Mouse (Mus musculus) liver, adult 2 months (tissue): Measurements from ENCODE around the gene Ppp6r3. TPM values are rescaled to one million over a fixed set of nuclear protein-coding genes. Genes with fewer than 3 reads are reported as not detected.

Experiments
- DNase-seq: peaks from one replicate; pipeline ENCODE4 v3.0.0-alpha.2; 2011; ENCODE audit warnings: low read depth, low spot score; ENCODE audit errors: extremely low read depth
- H3K27ac ChIP-seq: fragments of 200-500 bp; replicated peaks from 2 replicates; pipeline ENCODE4 v1.5.1; 2012; ENCODE audit warnings: low read depth, mild to moderate bottlenecking, control low read depth, inconsistent platforms, low read length; ENCODE audit not compliant: insufficient read depth
- H3K27me3 ChIP-seq: fragments of 200-500 bp; 2 replicates; pipeline ENCODE4 v1.6.1; 2012; ENCODE audit warnings: mild to moderate bottlenecking, moderate library complexity, low read length, inconsistent platforms; ENCODE audit not compliant: control insufficient read depth, insufficient read depth
- H3K36me3 ChIP-seq: fragments of 200-500 bp; 2 replicates; pipeline ENCODE4 v1.6.1; 2012; ENCODE audit warnings: low read length, inconsistent platforms; ENCODE audit not compliant: control insufficient read depth, insufficient read depth
- H3K4me1 ChIP-seq: fragments of 200-500 bp; 2 replicates; pipeline ENCODE4 v1.6.1; 2011; ENCODE audit warnings: low read length; ENCODE audit not compliant: control insufficient read depth, insufficient read depth
- H3K4me3 ChIP-seq: fragments of 200-500 bp; 2 replicates; pipeline ENCODE4 v1.5.1; 2011; ENCODE audit warnings: low read depth, mild to moderate bottlenecking, control low read depth, low read length, moderate library complexity; ENCODE audit not compliant: insufficient read depth
- H3K79me2 ChIP-seq: fragments of 200-500 bp; 2 replicates; pipeline ENCODE4 v1.6.1; 2012; ENCODE audit warnings: inconsistent platforms, mild to moderate bottlenecking, low read length, moderate library complexity; ENCODE audit not compliant: control insufficient read depth, insufficient read depth
- H3K9ac ChIP-seq: fragments of 200-500 bp; 2 replicates; pipeline ENCODE4 v1.6.1; 2012; ENCODE audit warnings: low read depth, mild to moderate bottlenecking, control low read depth, inconsistent platforms, low read length
- CTCF ChIP-seq: fragments of 200-500 bp; IDR thresholded peaks from 2 replicates; pipeline ENCODE4 v1.5.1; 2011; ENCODE audit warnings: low read depth, low read length, control low read depth
- POLR2A ChIP-seq: fragments of 200-500 bp; IDR thresholded peaks from 2 replicates; pipeline ENCODE4 v1.6.1; 2011; ENCODE audit warnings: low read length, control low read depth; ENCODE audit not compliant: insufficient read depth; ENCODE audit errors: extremely low read depth
- WGBS: fragments of 180-500 bp; shearing (Covaris S2); methylation state at CpG from one replicate; pipeline ENCODE4 v1.1.7; 2018; 5-methylcytosine and 5-hydroxymethylcytosine counted together
- polyA plus RNA-seq: library from polyadenylated mRNA; depleted of rRNA; stranded (reverse); fragments of >200 nt; gene quantifications from 2 replicates; pipeline ENCODE4 v1.2.3, GENCODE M21; 2012
- total RNA-seq: library from RNA; depleted of rRNA; stranded (reverse); fragments of >200 nt; gene quantifications from 2 replicates; pipeline ENCODE4 v1.2.3, GENCODE M21; 2014

Gene Ppp6r3
- total and polyA plus RNA-seq, 2 experiments = 27.7 to 63.7 TPM

GRCm38 (mm10) chr19:3428057-3428830, 147.3 kb downstream of the Ppp6r3 start:
- Histone ChIP-seq H3K79me2 (no peaks in the 10 kb centered on the region), H3K36me3 (no peaks in the 10 kb centered on the region), H3K9ac (no peak overlapping the region), H3K4me3 (no peak overlapping the region), H3K27ac (no peak overlapping the region), H3K4me1 (no peaks in the 10 kb centered on the region), H3K27me3 (no peaks in the 10 kb centered on the region)
- DNase-seq = no peak
- no peak for TF ChIP-seq CTCF
- no peak for TF ChIP-seq POLR2A
- 86% methylated on average over 15 of the region's 15 CpGs for WGBS

GRCm38 (mm10) chr19:3424214-3424613, 151.3 kb downstream of the Ppp6r3 start:
- Histone ChIP-seq H3K9ac (no peak overlapping the region), H3K27ac (no peak overlapping the region), H3K79me2 (no peaks in the 10 kb centered on the region), H3K27me3 (no peaks in the 10 kb centered on the region), H3K4me3 (no peak overlapping the region), H3K4me1 (no peaks in the 10 kb centered on the region), H3K36me3 (no peaks in the 10 kb centered on the region)
- no peak for DNase-seq
- 96% methylated on average over 2 of the region's 2 CpGs for WGBS
- TF ChIP-seq POLR2A (no peak), CTCF (no peak)

- DNase-seq = no peak
- Histone ChIP-seq H3K4me3 (no peak overlapping the region), H3K27ac (no peak overlapping the region), H3K9ac (no peak overlapping the region), H3K4me1 (no peaks in the 10 kb centered on the region), H3K27me3 (no peaks in the 10 kb centered on the region), H3K79me2 (no peaks in the 10 kb centered on the region), H3K36me3 (no peaks in the 10 kb centered on the region)
- TF ChIP-seq POLR2A = no peak
- TF ChIP-seq CTCF = no peak
- 69% methylated on average over 4 of the region's 4 CpGs for WGBS
Observed at GRCm38 (mm10) chr19:3422981-3423380, 152.6 kb downstream of the Ppp6r3 start.

- H3K4me1 ChIP-seq = no peaks in the 10 kb centered on the region
- H3K27me3 ChIP-seq = no peaks in the 10 kb centered on the region
- H3K36me3 ChIP-seq = no peaks in the 10 kb centered on the region
- 90% methylated on average over 6 of the region's 6 CpGs for WGBS
- DNase-seq = no peak
- H3K9ac ChIP-seq = no peak overlapping the region
- H3K79me2 ChIP-seq = no peaks in the 10 kb centered on the region
- no peak overlapping the region for H3K4me3 ChIP-seq
- H3K27ac ChIP-seq = no peak overlapping the region
- TF ChIP-seq POLR2A (no peak), CTCF (no peak)
Observed at GRCm38 (mm10) chr19:3422488-3422887, 153.1 kb downstream of the Ppp6r3 start.

GRCm38 (mm10) chr19:3419251-3419650, 156.3 kb downstream of the Ppp6r3 start:
- Histone ChIP-seq H3K27me3 (no peaks in the 10 kb centered on the region), H3K4me1 (no peaks in the 10 kb centered on the region), H3K27ac (no peak overlapping the region), H3K79me2 (no peaks in the 10 kb centered on the region), H3K9ac (no peak overlapping the region), H3K36me3 (no peaks in the 10 kb centered on the region), H3K4me3 (no peak overlapping the region)
- 65% methylated on average over 5 of the region's 5 CpGs for WGBS
- DNase-seq = no peak
- no peak for TF ChIP-seq POLR2A
- no peak for TF ChIP-seq CTCF

- WGBS = 13% methylated on average over 37 of the region's 37 CpGs
- Histone ChIP-seq H3K9ac (no peak within 1 kb of the TSS), H3K4me1 (no peaks in the 10 kb centered on the region), H3K27ac (no peak within 1 kb of the TSS), H3K36me3 (no peaks in the 10 kb centered on the region), H3K27me3 (no peaks in the 10 kb centered on the region), H3K4me3 (no peak within 1 kb of the TSS; the same call in 1 of the 2 replicates), H3K79me2 (no peaks in the 10 kb centered on the region)
- TF ChIP-seq POLR2A (no peak), CTCF (no peak)
- no peak for DNase-seq
Observed at GRCm38 (mm10) chr19:3414268-3414733, 161.2 kb downstream of the Ppp6r3 start, which contains the start of gene Gal. Gal (minus strand) TSS chr19:3414544.
